ENCODE assay signal across 8 mouse cellular contexts in genomic region chr14:20082536-20083325, GRCm38 (mm10). TPM values are rescaled to one million over a fixed set of nuclear protein-coding genes. Genes with fewer than 3 reads are reported as not detected.
A peak's percentile ranks its signal among the peaks of the same experiment; 100 is the strongest.
DNase-seq lines count a peak whose midpoint lies in the region; ATAC-seq and TF ChIP-seq lines count a peak whose summit lies in the region.

No protein-coding gene starts in this region.

- peak; percentile 96 for ATAC-seq in forebrain, postnatal 0 days
- ATAC-seq in lung, embryonic 15.5 days (ENCODE audit: borderline replicate concordance, extremely low read depth, low FRiP score, low TSS enrichment) = peak; percentile 97

- no peaks in the 10 kb centered on the region; a peak in 1 of 4 replicates for H3K27me3 ChIP-seq in MEL (ENCODE audit: control insufficient read depth in 1 of 2, insufficient read depth in 2 of 2, low read length in 2 of 2)
- no peaks in the 10 kb centered on the region for H3K27me3 ChIP-seq in cerebellum, adult 2 months (ENCODE audit: control insufficient read depth, insufficient read depth, low read length)
- H3K27me3 ChIP-seq in forebrain, postnatal 0 days (ENCODE audit: insufficient read depth, low read length) = no peaks in the 10 kb centered on the region
- no peaks in the 10 kb centered on the region for H3K27me3 ChIP-seq in lung, embryonic 15.5 days

- DNase-seq in MEL (ENCODE audit: low read depth, low spot score) = peak; percentile 94
- DNase-seq in cerebellum, adult 2 months = peak; percentile 97
- peak; percentile 96 for DNase-seq in forebrain, postnatal 0 days
- DNase-seq in heart, postnatal 4 days = peak; percentile 89
- peak; percentile 87 to 94 for DNase-seq in layer of hippocampus, adult 8-10 months (ENCODE audit: low spot score in 2 of 2)
- peak; percentile 90 for DNase-seq in ovary, adult 18-20 months (ENCODE audit: low spot score)
- DNase-seq in thymus, postnatal 0 days (ENCODE audit: low spot score) = peak; percentile 91

- peak overlapping the region; percentile 92 for H3K9ac ChIP-seq in MEL (ENCODE audit: control insufficient read depth, low read depth, low read length, poor library complexity, severe bottlenecking)
- peak overlapping the region; percentile 87 for H3K9ac ChIP-seq in forebrain, postnatal 0 days
- H3K9ac ChIP-seq in lung, embryonic 15.5 days = peak overlapping the region; percentile 61

- peak overlapping the region; percentile 90 for H3K27ac ChIP-seq in MEL (ENCODE audit: control insufficient read depth, low read depth, low read length)
- peak overlapping the region; percentile 88 for H3K27ac ChIP-seq in cerebellum, adult 2 months (ENCODE audit: insufficient read depth, low read length)
- peak overlapping the region; percentile 94 for H3K27ac ChIP-seq in forebrain, postnatal 0 days (ENCODE audit: low read depth, low read length)
- peak overlapping the region; percentile 98 for H3K27ac ChIP-seq in lung, embryonic 15.5 days

- no peak for TF ChIP-seq RAD21 in MEL (IDR thresholded peaks at IDR 0.05; ENCODE audit: low read depth, low read length)

- TF ChIP-seq EP300 in MEL (IDR thresholded peaks at IDR 0.05; ENCODE audit: low read depth in 1 of 2, low read length in 2 of 2) = peak in 1 of 2 experiments; percentile 36; a peak in 1 of 4 replicates

- peaks cover 3% of the 10 kb centered on the region; the same call in 1 of the 2 replicates for H3K79me2 ChIP-seq in MEL (ENCODE audit: control insufficient read depth, insufficient read depth, low read length, poor library complexity)

- H3K4me3 ChIP-seq in MEL (ENCODE audit: control insufficient read depth in 1 of 2, insufficient read depth in 1 of 2, low read depth in 2 of 2, low read length in 2 of 2) = peak overlapping the region; percentile 68 to 90
- H3K4me3 ChIP-seq in cerebellum, adult 2 months (replicated peaks; ENCODE audit: insufficient read depth, low read depth, low read length) = peak overlapping the region; percentile 91
- peak overlapping the region; percentile 64 for H3K4me3 ChIP-seq in forebrain, postnatal 0 days (ENCODE audit: low read depth, low read length)
- H3K4me3 ChIP-seq in lung, embryonic 15.5 days = peak overlapping the region; percentile 60

- TF ChIP-seq POLR2A in MEL (IDR thresholded peaks at IDR 0.05; ENCODE audit: control insufficient read depth in 1 of 2, insufficient read depth in 1 of 2, low read depth in 1 of 2, low read length in 2 of 2, poor library complexity in 1 of 2) = peak in 1 of 2 experiments; percentile 81; a peak in 2 of 4 replicates
- peak; percentile 91 for TF ChIP-seq POLR2A in cerebellum, adult 2 months (IDR thresholded peaks at IDR 0.05; ENCODE audit: borderline replicate concordance, insufficient read depth, low read length)

- TF ChIP-seq CTCF in MEL (IDR thresholded peaks at IDR 0.05 in 2 of 3, conservative IDR thresholded peaks at IDR 0.05 in 1 of 3; ENCODE audit: control insufficient read depth in 1 of 3, insufficient read depth in 1 of 3, low read depth in 2 of 3, low read length in 3 of 3, poor library complexity in 1 of 3, severe bottlenecking in 1 of 3) = no peak
- no peak for TF ChIP-seq CTCF in cerebellum, adult 2 months (IDR thresholded peaks at IDR 0.05; ENCODE audit: borderline replicate concordance, insufficient read depth, low read depth, low read length)
- TF ChIP-seq CTCF in forebrain, postnatal 0 days (IDR thresholded peaks at IDR 0.05; ENCODE audit: low read depth) = no peak

- H3K4me2 ChIP-seq in forebrain, postnatal 0 days (ENCODE audit: low read depth) = peak overlapping the region; percentile 66
- H3K4me2 ChIP-seq in lung, embryonic 15.5 days = peak overlapping the region; percentile 64

- peaks cover 0 to 10% of the 10 kb centered on the region in 2 experiments; a peak in 3 of 4 replicates for H3K4me1 ChIP-seq in MEL (ENCODE audit: control insufficient read depth in 1 of 2, insufficient read depth in 2 of 2, low read length in 2 of 2)
- H3K4me1 ChIP-seq in cerebellum, adult 2 months (ENCODE audit: control insufficient read depth, insufficient read depth, low read length) = peaks cover 2% of the 10 kb centered on the region
- H3K4me1 ChIP-seq in forebrain, postnatal 0 days (ENCODE audit: insufficient read depth) = peaks cover 10% of the 10 kb centered on the region; the same call in 1 of the 2 replicates
- peaks cover 11% of the 10 kb centered on the region for H3K4me1 ChIP-seq in lung, embryonic 15.5 days

- peaks cover 0 to 10% of the 10 kb centered on the region in 2 experiments; a peak in 2 of 4 replicates for H3K36me3 ChIP-seq in MEL (ENCODE audit: control insufficient read depth in 1 of 2, insufficient read depth in 2 of 2, low read length in 2 of 2)
- H3K36me3 ChIP-seq in forebrain, postnatal 0 days (ENCODE audit: insufficient read depth) = no peaks in the 10 kb centered on the region
- H3K36me3 ChIP-seq in lung, embryonic 15.5 days = no peaks in the 10 kb centered on the region

- 2% methylated on average over 56 of the region's 56 CpGs for WGBS in cerebellum, adult 2 months
- 2% methylated on average over 56 of the region's 56 CpGs for WGBS in forebrain, postnatal 0 days
- under 1% methylated on average over 56 of the region's 56 CpGs for WGBS in lung, embryonic 15.5 days

- no peaks in the 10 kb centered on the region for H3K9me3 ChIP-seq in MEL (replicated peaks; ENCODE audit: insufficient read depth, low read length)
- no peaks in the 10 kb centered on the region for H3K9me3 ChIP-seq in forebrain, postnatal 0 days (ENCODE audit: low read length)
- H3K9me3 ChIP-seq in lung, embryonic 15.5 days = no peaks in the 10 kb centered on the region

TF ChIP-seq in MEL, 35 proteins besides CTCF, POLR2A, EP300 and RAD21:
- TF ChIP-seq CHD2 (IDR thresholded peaks at IDR 0.05; ENCODE audit: low read length) = no peak
- no peak for TF ChIP-seq TAL1 (IDR thresholded peaks at IDR 0.05; ENCODE audit: low read length)
- peak; percentile 76; the same call in 1 of the 2 replicates for TF ChIP-seq MAZ (IDR thresholded peaks at IDR 0.05; ENCODE audit: low read depth, low read length)
- TF ChIP-seq RCOR1 (IDR thresholded peaks at IDR 0.05; ENCODE audit: low read depth, low read length) = peak; percentile 65
- TF ChIP-seq MAX (IDR thresholded peaks at IDR 0.05; ENCODE audit: low read length) = peak; percentile 94
- no peak for TF ChIP-seq ZNF384 (IDR thresholded peaks at IDR 0.05; ENCODE audit: low read depth, low read length)
- TF ChIP-seq NRF1 (IDR thresholded peaks at IDR 0.05; ENCODE audit: insufficient read depth, low read depth, low read length, poor library complexity, severe bottlenecking) = peak; percentile 99; the same call in 1 of the 2 replicates
- TF ChIP-seq E2F4 (IDR thresholded peaks at IDR 0.05; ENCODE audit: borderline replicate concordance, low read depth, low read length) = no peak
- TF ChIP-seq MXI1 (IDR thresholded peaks at IDR 0.05; ENCODE audit: low read depth, low read length) = peak; percentile 85
- no peak for TF ChIP-seq SMC3 (IDR thresholded peaks at IDR 0.05; ENCODE audit: low read depth, low read length)
- TF ChIP-seq TBP (IDR thresholded peaks at IDR 0.05; ENCODE audit: low read depth, low read length) = peak; percentile 66
- TF ChIP-seq HCFC1 (IDR thresholded peaks at IDR 0.05; ENCODE audit: low read depth, low read length) = peak; percentile 69; the same call in 1 of the 2 replicates
- peak; percentile 64; the same call in 1 of the 2 replicates for TF ChIP-seq POLR2AphosphoS5 (IDR thresholded peaks at IDR 0.05; ENCODE audit: borderline replicate concordance, low read depth, low read length)
- no peak for TF ChIP-seq JUND (IDR thresholded peaks at IDR 0.05; ENCODE audit: low read depth, low read length)
- TF ChIP-seq CHD1 (IDR thresholded peaks at IDR 0.05; ENCODE audit: low read depth, low read length) = no peak
- 0 out of 2 replicates have a peak, but pooled peaks have one; percentile 27 for TF ChIP-seq ZKSCAN1 (IDR thresholded peaks at IDR 0.05; ENCODE audit: low read depth, low read length)
- peak; percentile 25; the same call in 1 of the 2 replicates for TF ChIP-seq TCF12 (IDR thresholded peaks at IDR 0.05; ENCODE audit: low read depth, low read length)
- peak; percentile 37; the same call in 1 of the 2 replicates for TF ChIP-seq ZMIZ1 (IDR thresholded peaks at IDR 0.05; ENCODE audit: low read depth, low read length)
- peak; percentile 76 for TF ChIP-seq USF1 (IDR thresholded peaks at IDR 0.05; ENCODE audit: low read depth, low read length)
- peak; percentile 69 for TF ChIP-seq SIN3A (IDR thresholded peaks at IDR 0.05; ENCODE audit: low read length)
- no peak for TF ChIP-seq UBTF (IDR thresholded peaks at IDR 0.05; ENCODE audit: borderline replicate concordance, insufficient read depth, low read depth, low read length)
- 0 out of 2 replicates have a peak, but pooled peaks have one; percentile 14 for TF ChIP-seq MYB (IDR thresholded peaks at IDR 0.05; ENCODE audit: low read depth, low read length)
- no peak for TF ChIP-seq GATA1 (IDR thresholded peaks at IDR 0.05; ENCODE audit: low read depth, low read length)
- TF ChIP-seq GABPA (IDR thresholded peaks at IDR 0.05; ENCODE audit: low read depth, low read length) = no peak
- TF ChIP-seq NELFE (IDR thresholded peaks at IDR 0.05; ENCODE audit: low read depth, low read length) = peak; percentile 85
- peak; percentile 96 for TF ChIP-seq MYC (IDR thresholded peaks at IDR 0.05; ENCODE audit: low read depth, low read length)
- TF ChIP-seq ELF1 (IDR thresholded peaks at IDR 0.05; ENCODE audit: low read depth, low read length) = peak; percentile 71
- TF ChIP-seq POLR2AphosphoS2 (IDR thresholded peaks at IDR 0.05; ENCODE audit: low read length) = no peak; the same call in 1 of the 2 replicates
- 0 out of 2 replicates have a peak, but pooled peaks have one; percentile 8 for TF ChIP-seq ETS1 (IDR thresholded peaks at IDR 0.05; ENCODE audit: low read depth, low read length)

RNA-seq across cellular contexts. Expression of gene Saysd1, which starts 55.6 kb away (rescaled TPM):
- total RNA-seq in MEL (2012; rRNA removed) = 2.0 and 3.2 TPM in 2 replicates
- 1 to 10 TPM in 1 of 2 experiments, not detected in 1; 4.4 TPM for polyA plus RNA-seq in MEL (2012; ENCODE audit: insufficient read depth in 1 of 2, insufficient read length in 2 of 2, low read depth in 1 of 2, low replicate concordance in 2 of 2, missing spikeins in 1 of 2)
- polyA plus RNA-seq in cerebellum, adult 2 months (2012; rRNA removed) = 7.5 and 7.8 TPM in 2 replicates
- total RNA-seq in forebrain, postnatal 0 days (2014; rRNA removed) = 5.6 and 7.8 TPM in 2 replicates
- polyA plus RNA-seq in forebrain, postnatal 0 days (2015; fragmentation: Nextera tagmentation; extraction: Ambion mirVana) = 12.2 and 16.5 TPM in 2 replicates
- 1 to 10 TPM; 2.7 to 3.4 TPM for total RNA-seq in heart, postnatal 4 days (2021)
- total RNA-seq in layer of hippocampus, adult 8-10 months (2022) = 1 to 10 TPM; 4.2 to 5.9 (median 4.8) TPM
- polyA plus RNA-seq in lung, embryonic 15.5 days (2015; fragmentation: Nextera tagmentation; extraction: Ambion mirVana) = 12.0 and 13.1 TPM in 2 replicates
- polyA plus RNA-seq in thymus, postnatal 0 days (2015; fragmentation: Nextera tagmentation; extraction: Ambion mirVana) = 14.4 and 16.0 TPM in 2 replicates

Comparison
In these comparisons a context has a peak if more than half of its experiments do, and no peak if none do; other contexts are left out.
1. Peak in every context shown above with its lines: DNase-seq, ATAC-seq, H3K4me3 ChIP-seq and H3K27ac ChIP-seq.